ENCODE assay signal across 12 mouse cellular contexts in the genomic region with DNA sequence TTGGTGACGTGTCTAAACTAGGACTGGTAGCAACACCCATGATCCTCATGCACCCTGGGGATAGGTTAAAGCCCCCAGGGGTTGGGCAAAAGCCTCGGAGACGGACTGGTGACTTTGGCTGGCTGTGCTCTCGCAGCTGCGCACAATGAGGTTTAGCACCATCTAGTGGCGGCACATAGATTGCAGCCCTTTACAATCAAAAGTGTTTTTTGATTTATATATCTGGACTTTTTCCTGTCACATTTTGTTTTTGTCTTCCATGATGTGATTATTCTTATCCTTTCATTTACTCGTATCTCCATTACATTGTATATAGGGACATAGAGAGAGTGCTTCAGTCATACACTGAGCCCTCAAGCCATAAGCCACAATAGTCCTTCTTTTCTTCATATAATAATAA. TPM values are rescaled to one million over a fixed set of nuclear protein-coding genes. Genes with fewer than 3 reads are reported as not detected.
A peak's percentile ranks its signal among the peaks of the same experiment; 100 is the strongest.
DNase-seq lines count a peak whose midpoint lies in the region; ATAC-seq and TF ChIP-seq lines count a peak whose summit lies in the region.
"Not testable (repeated sequence)": the region's sequence is repeated elsewhere in the genome, so short reads cannot be mapped to it uniquely, and the experiment has no call there.
"Had no signal": no experiment of that assay in that cellular context is flagged by ENCODE, and none has a peak within 500 bp of the region (broad histone marks: within the 10 kb centered on the region; RNA-seq: fewer than 3 reads in every experiment).

No protein-coding gene starts in this region.

- H3K9me3 ChIP-seq in ES-E14 (ENCODE audit: control insufficient read depth, insufficient read depth, low read depth, low read length); embryonic facial prominence, embryonic 10.5 days; hindbrain, embryonic 13.5 days; liver, embryonic 14.5 days (ENCODE audit: control insufficient read depth, low read length); midbrain, embryonic 13.5 days: not testable (repeated sequence)

- in situ Hi-C loops in ES-E14 (cut with MboI; ENCODE audit: low sequenced_read_pairs in 2 of 2, unreplicated experiment in 2 of 2): not testable (repeated sequence)

- H3K36me3 ChIP-seq in ES-E14 (ENCODE audit: control insufficient read depth, insufficient read depth, low read length, poor library complexity, severe bottlenecking); embryonic facial prominence, embryonic 10.5 days (replicated peaks); hindbrain, embryonic 13.5 days; liver, embryonic 14.5 days (replicated peaks; ENCODE audit: control insufficient read depth, insufficient read depth, low read depth); midbrain, embryonic 13.5 days: not testable (repeated sequence)

- ATAC-seq in hindbrain, embryonic 13.5 days (ENCODE audit: low FRiP score): peak; percentile 81
- ATAC-seq in liver, embryonic 14.5 days (ENCODE audit: insufficient read depth): not testable (repeated sequence)
- ATAC-seq in midbrain, embryonic 13.5 days: peak; percentile 88

- DNase-seq in ES-E14 (ENCODE audit: low read depth, low spot score); embryonic facial prominence, embryonic 10.5 days (ENCODE audit: low spot score); gastrocnemius, adult 2 months; liver, embryonic 14.5 days (ENCODE audit: low read depth in 3 of 3, low spot score in 3 of 3): not testable (repeated sequence)
- DNase-seq in kidney, postnatal 10 days: peak; percentile 28
- peak; percentile 1 to 8 for DNase-seq in right cerebral cortex, adult 2 months (ENCODE audit: low spot score in 2 of 2)

- 1% methylated on average over 6 of the region's 7 CpGs for WGBS in embryonic facial prominence, embryonic 10.5 days
- 3% methylated on average over 6 of the region's 7 CpGs for WGBS in hindbrain, embryonic 13.5 days
- WGBS in liver, embryonic 14.5 days (ENCODE audit: insufficient replicate concordance): under 1% methylated on average over 4 of the region's 7 CpGs
- WGBS in midbrain, embryonic 13.5 days: 0% methylated on average over 6 of the region's 7 CpGs

- intact Hi-C loops in gastrocnemius, adult 2 months (cut with DNase I): not testable (repeated sequence)

- H3K27me3 ChIP-seq in embryonic facial prominence, embryonic 10.5 days (replicated peaks; ENCODE audit: low read depth, poor library complexity, severe bottlenecking); hindbrain, embryonic 13.5 days; liver, embryonic 14.5 days (ENCODE audit: control insufficient read depth, insufficient read depth, low read length); midbrain, embryonic 13.5 days: not testable (repeated sequence)

- not testable (repeated sequence) for H3K4me1 ChIP-seq in ES-E14 (ENCODE audit: control insufficient read depth in 2 of 2, insufficient read depth in 2 of 2, low read length in 2 of 2, poor library complexity in 1 of 2); embryonic facial prominence, embryonic 10.5 days; hindbrain, embryonic 13.5 days (replicated peaks); liver, embryonic 14.5 days (replicated peaks; ENCODE audit: control insufficient read depth in 2 of 2, insufficient read depth in 2 of 2, low read length in 1 of 2); midbrain, embryonic 13.5 days (replicated peaks)

- H3K4me2 ChIP-seq in hindbrain, embryonic 13.5 days: peak overlapping the region; percentile 55
- not testable (repeated sequence) for H3K4me2 ChIP-seq in liver, embryonic 14.5 days (ENCODE audit: low read depth)
- peak overlapping the region; percentile 53 for H3K4me2 ChIP-seq in midbrain, embryonic 13.5 days (replicated peaks)

- H3K27ac ChIP-seq in ES-E14 (ENCODE audit: insufficient read depth, low read depth, low read length, poor library complexity, severe bottlenecking); embryonic facial prominence, embryonic 10.5 days (replicated peaks); gastrocnemius, adult 2 months; hindbrain, embryonic 13.5 days; liver, embryonic 14.5 days; midbrain, embryonic 13.5 days: not testable (repeated sequence)

- not testable (repeated sequence) for H3K9ac ChIP-seq in ES-E14 (ENCODE audit: insufficient read depth, low read depth, low read length, poor library complexity, severe bottlenecking); hindbrain, embryonic 13.5 days; liver, embryonic 14.5 days (replicated peaks); midbrain, embryonic 13.5 days (replicated peaks)

- H3K4me3 ChIP-seq in ES-E14 (ENCODE audit: insufficient read depth in 1 of 2, low read depth in 1 of 2, low read length in 2 of 2, poor library complexity in 1 of 2, severe bottlenecking in 1 of 2): peak overlapping the region; percentile 16 to 36; a peak in 1 of 4 replicates
- H3K4me3 ChIP-seq in embryonic facial prominence, embryonic 10.5 days: peak overlapping the region; percentile 51
- peak overlapping the region; percentile 64; the same call in 1 of the 2 replicates for H3K4me3 ChIP-seq in gastrocnemius, adult 2 months
- peak overlapping the region; percentile 37 for H3K4me3 ChIP-seq in hindbrain, embryonic 13.5 days
- H3K4me3 ChIP-seq in liver, embryonic 14.5 days (ENCODE audit: insufficient read depth in 1 of 2, low read depth in 2 of 2, low read length in 2 of 2): not testable (repeated sequence)
- peak overlapping the region; percentile 41 for H3K4me3 ChIP-seq in midbrain, embryonic 13.5 days (replicated peaks)

- peak; percentile 47 for TF ChIP-seq CTCF in gastrocnemius, adult 2 months (IDR thresholded peaks at IDR 0.05)
- TF ChIP-seq CTCF in liver, embryonic 14.5 days (IDR thresholded peaks at IDR 0.05; ENCODE audit: low read depth): peak; percentile 38

- not testable (repeated sequence) for TF ChIP-seq EP300 in liver, embryonic 14.5 days (IDR thresholded peaks at IDR 0.05; ENCODE audit: low read depth)

RNA-seq across cellular contexts. Expression of gene Mrgprb5, which starts 36.6 kb away (rescaled TPM):
- not detected in 2 replicates for total RNA-seq in ES-E14 (2012; rRNA removed)
- polyA plus RNA-seq in embryonic facial prominence, embryonic 10.5 days (2016; fragmentation: Nextera tagmentation; extraction: Ambion mirVana): not detected in 2 replicates
- total RNA-seq in gastrocnemius, adult 2 months (2021): not detected
- not detected in 2 replicates for polyA plus RNA-seq in hindbrain, embryonic 13.5 days (2015; fragmentation: Nextera tagmentation; extraction: Ambion mirVana)
- polyA plus RNA-seq in liver, embryonic 14.5 days (2012; rRNA removed): not detected in 2 replicates
- not detected in 2 replicates for polyA plus RNA-seq in liver, embryonic 14.5 days (2014; fragmentation: Nextera tagmentation; extraction: Ambion mirVana)
- not detected in 2 replicates for polyA plus RNA-seq in midbrain, embryonic 13.5 days (2015; fragmentation: Nextera tagmentation; extraction: Ambion mirVana)
- total RNA-seq: CH12.LX; gastrocnemius, postnatal 10 days; layer of hippocampus, postnatal 25 days had no signal
- polyA plus RNA-seq: hindbrain, embryonic 16.5 days had no signal
